Mouse (Mus musculus): ENCODE data around the gene Kcnd1. TPM values are rescaled to one million over a fixed set of nuclear protein-coding genes. Genes with fewer than 3 reads are reported as not detected.

Gene Kcnd1
- polyA plus RNA-seq, 2 experiments, result 0.19 to 0.37 TPM

DNA sequence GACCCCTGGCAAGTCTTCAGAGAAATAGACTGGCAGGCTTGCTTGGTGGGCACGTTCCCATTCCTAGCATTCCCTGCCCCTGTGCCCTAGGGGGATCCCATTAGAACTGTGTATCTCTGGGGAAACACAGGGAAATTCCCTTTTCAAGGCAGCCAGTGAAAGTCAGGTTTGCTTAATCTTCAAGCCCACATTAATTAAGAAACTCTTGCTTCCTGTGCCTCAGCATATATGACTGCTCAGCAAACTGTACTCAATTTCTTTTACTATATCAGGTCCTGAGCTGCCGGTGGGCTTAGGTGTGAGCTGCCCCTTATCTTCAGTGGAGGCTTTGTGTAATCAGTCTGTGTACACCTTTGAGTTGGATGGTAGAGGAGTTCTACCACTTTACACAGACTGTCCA, 43.7 kb downstream of the Kcnd1 start:
- H3K9me3 ChIP-seq (ENCODE audit: control insufficient read depth, low read length), result no peaks in the 10 kb centered on the region
- TF ChIP-seq EP300 (IDR thresholded peaks at IDR 0.05; ENCODE audit: low read depth) (no peak), CTCF (IDR thresholded peaks at IDR 0.05; ENCODE audit: low read depth) (no peak)
- DNase-seq (ENCODE audit: low read depth in 3 of 3, low spot score in 3 of 3) (no peak), ATAC-seq (ENCODE audit: insufficient read depth) (no peak)
- peaks cover 9% of the 10 kb centered on the region for H3K36me3 ChIP-seq (replicated peaks; ENCODE audit: control insufficient read depth, insufficient read depth, low read depth)
- WGBS (ENCODE audit: insufficient replicate concordance), result 53% methylated on average over 2 of the region's 2 CpGs
- H3K4me1 ChIP-seq (replicated peaks; ENCODE audit: control insufficient read depth in 2 of 2, insufficient read depth in 2 of 2, low read length in 1 of 2), result peaks cover 0 to 9% of the 10 kb centered on the region in 2 experiments; a peak in 1 of 4 replicates
- H3K27me3 ChIP-seq (ENCODE audit: control insufficient read depth, insufficient read depth, low read length), result no peaks in the 10 kb centered on the region
- H3K4me2 ChIP-seq (ENCODE audit: low read depth), result no peak overlapping the region
- H3K9ac ChIP-seq (replicated peaks), result no peak overlapping the region
- no peak overlapping the region for H3K4me3 ChIP-seq (ENCODE audit: insufficient read depth in 1 of 2, low read depth in 2 of 2, low read length in 2 of 2)
- H3K27ac ChIP-seq, result no peak overlapping the region

DNA sequence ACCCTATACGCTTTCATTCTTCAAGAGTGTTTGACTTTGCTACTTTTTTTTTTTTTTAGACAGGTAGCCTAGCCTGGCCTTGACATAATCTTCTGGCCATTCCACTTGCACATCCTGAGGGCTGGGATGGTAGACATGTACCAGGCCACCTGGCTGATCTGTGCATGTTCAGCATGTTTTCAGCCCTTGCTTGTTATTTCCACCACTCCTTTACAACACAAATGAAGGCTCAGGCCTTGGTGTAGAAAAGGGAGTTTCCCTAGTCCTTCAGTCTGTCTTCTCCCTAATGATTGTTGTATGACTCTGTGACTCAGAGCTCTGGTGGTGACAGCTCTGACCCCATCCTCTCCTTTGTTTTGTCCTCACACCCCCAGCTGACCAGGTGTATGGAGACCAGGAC, 45.1 kb downstream of the Kcnd1 start:
- ATAC-seq (ENCODE audit: insufficient read depth) (no peak), DNase-seq (ENCODE audit: low read depth in 3 of 3, low spot score in 3 of 3) (no peak)
- Histone ChIP-seq H3K9ac (replicated peaks) (no peak overlapping the region), H3K27ac (no peak overlapping the region), H3K4me2 (ENCODE audit: low read depth) (no peak overlapping the region), H3K4me1 (replicated peaks; ENCODE audit: control insufficient read depth in 2 of 2, insufficient read depth in 2 of 2, low read length in 1 of 2) (peaks cover 0 to 3% of the 10 kb centered on the region in 2 experiments; a peak in 1 of 4 replicates), H3K9me3 (ENCODE audit: control insufficient read depth, low read length) (no peaks in the 10 kb centered on the region), H3K4me3 (ENCODE audit: insufficient read depth in 1 of 2, low read depth in 2 of 2, low read length in 2 of 2) (no peak overlapping the region), H3K36me3 (replicated peaks; ENCODE audit: control insufficient read depth, insufficient read depth, low read depth) (peaks cover 13% of the 10 kb centered on the region), H3K27me3 (ENCODE audit: control insufficient read depth, insufficient read depth, low read length) (no peaks in the 10 kb centered on the region)
- TF ChIP-seq EP300 (IDR thresholded peaks at IDR 0.05; ENCODE audit: low read depth) (no peak), CTCF (IDR thresholded peaks at IDR 0.05; ENCODE audit: low read depth) (no peak)
- 82% methylated on average over 1 of the region's 1 CpGs for WGBS (ENCODE audit: insufficient replicate concordance)

DNA sequence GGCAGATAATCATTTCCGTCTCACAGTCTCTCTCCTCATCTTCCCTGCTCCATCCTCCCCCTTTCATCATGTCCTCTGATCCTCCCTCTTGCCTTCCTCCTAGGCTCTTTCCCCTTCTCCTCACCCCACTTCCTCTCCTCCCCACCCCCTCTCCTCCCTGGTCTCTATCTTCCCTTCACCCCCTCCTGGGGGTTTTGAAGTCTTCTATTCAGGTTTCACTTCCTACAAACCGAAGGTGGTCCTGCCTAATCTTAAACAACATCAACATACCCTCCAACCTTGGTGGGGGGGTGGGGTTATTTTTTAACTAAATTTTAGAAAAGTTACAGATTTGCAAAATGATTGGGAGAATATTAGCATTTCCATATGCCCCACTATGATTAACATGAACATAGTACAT, 46.4 kb downstream of the Kcnd1 start:
- Histone ChIP-seq H3K9me3 (ENCODE audit: control insufficient read depth, low read length) (no peaks in the 10 kb centered on the region), H3K27me3 (ENCODE audit: control insufficient read depth, insufficient read depth, low read length) (no peaks in the 10 kb centered on the region), H3K4me1 (replicated peaks; ENCODE audit: control insufficient read depth in 2 of 2, insufficient read depth in 2 of 2, low read length in 1 of 2) (peaks cover 0 to 3% of the 10 kb centered on the region in 2 experiments; a peak in 1 of 4 replicates), H3K4me2 (ENCODE audit: low read depth) (no peak overlapping the region), H3K4me3 (ENCODE audit: insufficient read depth in 1 of 2, low read depth in 2 of 2, low read length in 2 of 2) (no peak overlapping the region), H3K27ac (no peak overlapping the region), H3K9ac (replicated peaks) (no peak overlapping the region), H3K36me3 (replicated peaks; ENCODE audit: control insufficient read depth, insufficient read depth, low read depth) (peaks cover 20% of the 10 kb centered on the region)
- no peak for ATAC-seq (ENCODE audit: insufficient read depth)
- DNase-seq (ENCODE audit: low read depth in 3 of 3, low spot score in 3 of 3), result no peak
- TF ChIP-seq EP300 (IDR thresholded peaks at IDR 0.05; ENCODE audit: low read depth) (no peak), CTCF (IDR thresholded peaks at IDR 0.05; ENCODE audit: low read depth) (no peak)
- WGBS (ENCODE audit: insufficient replicate concordance), result 43% methylated on average over 2 of the region's 2 CpGs

DNA sequence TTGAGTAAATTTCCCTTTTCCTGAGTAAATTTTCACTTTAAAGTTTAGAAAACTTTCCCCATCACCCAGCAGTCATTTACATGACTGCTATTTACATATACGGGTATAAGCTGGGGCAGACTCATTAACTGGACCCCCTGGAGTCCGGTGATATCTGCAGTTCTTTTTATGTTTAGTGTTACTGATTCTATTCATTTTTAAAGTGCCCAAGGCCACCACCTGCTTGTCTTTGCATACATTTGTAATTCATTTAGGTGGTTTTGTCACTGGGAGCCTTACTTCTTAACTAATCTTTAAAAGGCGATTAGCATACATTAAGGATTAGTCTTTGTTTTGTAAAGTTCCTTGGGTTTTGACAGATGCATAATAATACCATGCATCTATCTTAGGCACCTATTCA, 47.7 kb downstream of the Kcnd1 start:
- Histone ChIP-seq H3K27me3 (ENCODE audit: control insufficient read depth, insufficient read depth, low read length) (no peaks in the 10 kb centered on the region), H3K4me2 (ENCODE audit: low read depth) (no peak overlapping the region), H3K9ac (replicated peaks) (no peak overlapping the region), H3K36me3 (replicated peaks; ENCODE audit: control insufficient read depth, insufficient read depth, low read depth) (peaks cover 27% of the 10 kb centered on the region), H3K27ac (no peak overlapping the region), H3K4me1 (replicated peaks; ENCODE audit: control insufficient read depth in 2 of 2, insufficient read depth in 2 of 2, low read length in 1 of 2) (peaks cover 0 to 3% of the 10 kb centered on the region in 2 experiments; a peak in 1 of 4 replicates), H3K9me3 (ENCODE audit: control insufficient read depth, low read length) (no peaks in the 10 kb centered on the region), H3K4me3 (ENCODE audit: insufficient read depth in 1 of 2, low read depth in 2 of 2, low read length in 2 of 2) (no peak overlapping the region)
- DNase-seq (ENCODE audit: low read depth in 3 of 3, low spot score in 3 of 3) (no peak), ATAC-seq (ENCODE audit: insufficient read depth) (no peak)
- TF ChIP-seq CTCF (IDR thresholded peaks at IDR 0.05; ENCODE audit: low read depth) (no peak), EP300 (IDR thresholded peaks at IDR 0.05; ENCODE audit: low read depth) (no peak)
- WGBS (ENCODE audit: insufficient replicate concordance), result 65% methylated on average over 3 of the region's 3 CpGs

DNA sequence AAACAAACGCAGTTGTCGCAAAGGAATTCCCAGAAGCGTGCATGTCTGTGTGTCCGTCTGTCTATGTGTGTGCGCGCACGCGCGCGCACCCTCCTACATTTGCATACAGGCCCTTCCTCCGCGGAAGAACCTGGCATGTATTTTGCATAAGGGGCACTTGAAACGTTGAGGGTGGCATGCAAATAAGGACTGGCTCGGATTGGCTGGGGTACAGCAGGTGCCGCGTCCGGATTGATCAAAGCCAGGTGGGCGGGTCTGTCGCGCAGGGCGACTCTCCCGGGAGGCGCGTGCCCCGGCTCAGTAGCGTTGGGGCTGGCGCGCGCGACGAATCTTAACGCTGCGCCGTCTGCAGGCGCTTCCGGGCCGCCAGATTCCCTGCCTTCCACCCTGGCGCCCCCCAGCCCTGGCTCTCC, 55.9 kb downstream of the Kcnd1 start, which contains the start of gene Pim2:
TSS of gene Pim2 (plus strand) at position 256 of the 413 bp plus-strand sequence.
- no peaks in the 10 kb centered on the region for H3K9me3 ChIP-seq (ENCODE audit: control insufficient read depth, low read length)
- peaks cover 12% of the 10 kb centered on the region for H3K36me3 ChIP-seq (replicated peaks; ENCODE audit: control insufficient read depth, insufficient read depth, low read depth)
- H3K27ac ChIP-seq, result no peak within 1 kb of the TSS
- H3K9ac ChIP-seq (replicated peaks), result peak within 1 kb of the TSS; percentile 3; the same call in 1 of the 2 replicates
- ATAC-seq (ENCODE audit: insufficient read depth) (peak; percentile 95), DNase-seq (ENCODE audit: low read depth in 3 of 3, low spot score in 3 of 3) (peak; percentile 71 to 78 (median 76))
- WGBS (ENCODE audit: insufficient replicate concordance), result 11% methylated on average over 26 of the region's 38 CpGs
- no peak for TF ChIP-seq EP300 (IDR thresholded peaks at IDR 0.05; ENCODE audit: low read depth)
- TF ChIP-seq CTCF (IDR thresholded peaks at IDR 0.05; ENCODE audit: low read depth), result no peak
- peaks cover 0 to 11% of the 10 kb centered on the region in 2 experiments; a peak in 3 of 4 replicates for H3K4me1 ChIP-seq (replicated peaks; ENCODE audit: control insufficient read depth in 2 of 2, insufficient read depth in 2 of 2, low read length in 1 of 2)
- H3K4me3 ChIP-seq (ENCODE audit: insufficient read depth in 1 of 2, low read depth in 2 of 2, low read length in 2 of 2), result peak within 1 kb of the TSS; percentile 53 to 62
- peak within 1 kb of the TSS; percentile 74 for H3K4me2 ChIP-seq (ENCODE audit: low read depth)
- H3K27me3 ChIP-seq (ENCODE audit: control insufficient read depth, insufficient read depth, low read length), result no peaks in the 10 kb centered on the region
